In the genomic region with DNA sequence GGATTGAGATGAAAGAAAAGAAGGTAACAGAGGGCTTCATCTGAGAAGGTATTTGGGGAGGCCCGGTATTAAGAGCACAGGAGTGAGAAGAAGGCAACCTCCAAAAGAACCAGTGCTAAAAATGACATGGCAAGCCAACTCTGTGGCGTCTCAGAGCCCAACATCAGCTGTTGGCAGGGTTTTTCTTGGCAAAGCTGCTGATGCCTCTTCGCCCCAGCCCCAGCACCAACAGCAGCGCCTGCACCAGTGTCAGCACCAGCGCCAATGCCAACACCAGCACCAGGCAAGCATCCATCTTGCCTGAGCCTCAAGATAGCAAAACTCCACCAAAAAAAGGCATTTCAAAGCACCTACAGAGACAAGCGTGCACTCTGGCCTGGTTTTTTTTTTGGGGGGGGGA, we compare ENCODE assay signal across 16 mouse cellular contexts.
A peak's percentile ranks its signal among the peaks of the same experiment; 100 is the strongest.
DNase-seq lines count a peak whose midpoint lies in the region.
"Had no signal": no experiment of that assay in that cellular context is flagged by ENCODE, and none has a peak within 500 bp of the region (broad histone marks: within the 10 kb centered on the region; RNA-seq: fewer than 3 reads in every experiment).

No protein-coding gene starts in this region.

- DNase-seq in heart, adult 11 months: peak; percentile 95
- DNase-seq in heart, postnatal 25 days (ENCODE audit: low spot score): no peak
- DNase-seq in right cerebral cortex, adult 18-20 months: peak; percentile 38
- no peak for DNase-seq in right cerebral cortex, postnatal 14 days
- peak; percentile 19 for DNase-seq in gastrocnemius, postnatal 14 days
- DNase-seq in heart, postnatal 36 days: peak; percentile 15 to 33
- no peak for DNase-seq in adrenal gland, adult 2 months
- DNase-seq in T-cell, adult 2 months (ENCODE audit: low spot score): no peak
- DNase-seq: adrenal gland, postnatal 10 days; cerebellum, adult 11 months; kidney, adult 9 months; kidney, postnatal 4 days; liver, embryonic 13.5 days; lung, embryonic 14.5 days; retina, postnatal 1 day; thymus, adult 2 months had no signal

- intact Hi-C loops in heart, postnatal 25 days (cut with DNase I): no loop called here
- intact Hi-C loops in gastrocnemius, postnatal 14 days (cut with DNase I; ENCODE audit: low total_unique reads): no loop called here
- intact Hi-C loops in heart, postnatal 36 days (cut with DNase I): no loop called here

Comparison
In these comparisons a context has a peak if more than half of its experiments do, and no peak if none do; other contexts are left out.
1. DNase-seq: peak in heart, adult 11 months (single experiment), right cerebral cortex, adult 18-20 months (single experiment), gastrocnemius, postnatal 14 days (single experiment) and heart, postnatal 36 days (2 of 2); none in heart, postnatal 25 days (single experiment), right cerebral cortex, postnatal 14 days (single experiment), adrenal gland, adult 2 months (single experiment) and T-cell, adult 2 months (single experiment).